Mouse (Mus musculus) gonadal fat pad, adult 2 months (tissue): ENCODE results near the gene Rgl1. TPM values are rescaled to one million over a fixed set of nuclear protein-coding genes. Genes with fewer than 3 reads are reported as not detected.
A peak's percentile ranks its signal among the peaks of the same experiment; 100 is the strongest.

Source experiments
- DNase-seq: peaks from one replicate; pipeline ENCODE4 v3.0.0-alpha.2; 2012; ENCODE audit warnings: low read depth
- polyA plus RNA-seq: library from polyadenylated mRNA; depleted of rRNA; stranded (reverse); fragments of >200 nt; gene quantifications from 2 replicates; pipeline ENCODE4 v1.2.3, GENCODE M21; 2012

Gene Rgl1
- polyA plus RNA-seq, 1 experiment: 21.5 TPM

DNA sequence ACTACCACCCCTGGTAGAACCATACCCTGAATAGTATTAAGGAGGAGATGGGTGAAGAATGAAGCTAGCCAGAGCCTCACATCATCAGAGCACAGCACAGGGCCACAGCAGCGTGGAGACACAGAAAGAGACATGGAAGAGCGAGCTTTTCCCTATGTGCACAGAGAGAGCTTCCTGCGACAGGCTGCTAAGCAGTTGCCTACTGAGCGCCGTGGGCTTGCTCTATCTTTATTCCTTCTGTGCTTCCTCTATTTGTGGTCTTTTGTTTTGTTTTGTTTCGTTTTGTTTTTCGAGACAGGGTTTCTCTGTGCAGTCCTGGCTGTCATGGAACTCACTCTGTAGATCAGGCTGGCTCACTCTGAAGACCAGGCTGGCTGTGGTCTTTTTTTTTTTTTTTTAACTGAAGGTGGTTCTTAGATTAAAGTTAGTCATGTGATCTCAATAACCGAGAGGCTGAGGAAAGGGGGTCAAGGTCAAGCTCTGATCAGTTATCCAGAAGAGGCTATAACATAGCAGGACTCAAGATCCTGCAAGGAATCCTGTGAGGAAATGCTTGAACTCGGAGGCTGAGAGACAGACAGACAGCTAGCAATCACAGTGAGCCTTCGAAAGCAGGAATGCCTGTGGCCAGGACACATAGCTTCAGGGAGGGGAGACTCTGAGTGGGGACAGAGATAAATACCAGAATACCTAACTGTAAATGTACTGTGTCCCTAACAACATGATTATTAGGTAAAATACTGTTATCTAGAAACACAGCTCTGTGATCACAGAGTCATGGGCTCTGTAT lies 150.0 kb downstream of the Rgl1 start:
- no peak for DNase-seq

DNA sequence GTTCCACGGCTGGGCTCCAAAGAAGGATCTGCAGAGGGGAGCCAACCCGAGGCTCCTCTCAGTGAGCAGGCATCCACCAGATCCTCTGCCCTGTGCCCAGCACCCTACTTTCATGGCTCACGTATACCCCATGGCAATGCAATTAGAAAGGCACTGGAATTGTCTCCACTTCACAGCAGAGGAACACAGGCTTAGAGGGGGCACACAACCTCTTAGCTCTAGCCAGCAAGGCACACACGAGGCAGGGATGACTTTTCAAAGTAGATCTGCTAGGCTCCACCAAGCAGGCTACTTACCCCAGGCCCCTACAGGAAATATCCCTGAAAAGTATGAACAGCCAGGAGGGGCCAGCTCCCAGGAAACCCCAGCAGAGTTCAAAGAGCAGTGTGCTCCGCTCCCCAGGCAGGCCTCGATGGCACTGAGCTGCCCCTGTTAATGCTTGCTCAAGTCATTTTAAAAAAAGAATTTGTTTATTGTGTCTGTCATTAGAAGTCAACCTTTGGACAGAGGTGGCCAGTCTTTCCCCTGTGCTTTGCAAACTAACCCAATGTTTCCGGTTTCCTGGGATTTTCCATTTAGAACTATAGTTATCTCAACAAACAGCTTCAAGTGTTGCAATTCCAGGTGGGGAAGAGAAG lies 151.3 kb downstream of the Rgl1 start:
- no peak for DNase-seq

DNA sequence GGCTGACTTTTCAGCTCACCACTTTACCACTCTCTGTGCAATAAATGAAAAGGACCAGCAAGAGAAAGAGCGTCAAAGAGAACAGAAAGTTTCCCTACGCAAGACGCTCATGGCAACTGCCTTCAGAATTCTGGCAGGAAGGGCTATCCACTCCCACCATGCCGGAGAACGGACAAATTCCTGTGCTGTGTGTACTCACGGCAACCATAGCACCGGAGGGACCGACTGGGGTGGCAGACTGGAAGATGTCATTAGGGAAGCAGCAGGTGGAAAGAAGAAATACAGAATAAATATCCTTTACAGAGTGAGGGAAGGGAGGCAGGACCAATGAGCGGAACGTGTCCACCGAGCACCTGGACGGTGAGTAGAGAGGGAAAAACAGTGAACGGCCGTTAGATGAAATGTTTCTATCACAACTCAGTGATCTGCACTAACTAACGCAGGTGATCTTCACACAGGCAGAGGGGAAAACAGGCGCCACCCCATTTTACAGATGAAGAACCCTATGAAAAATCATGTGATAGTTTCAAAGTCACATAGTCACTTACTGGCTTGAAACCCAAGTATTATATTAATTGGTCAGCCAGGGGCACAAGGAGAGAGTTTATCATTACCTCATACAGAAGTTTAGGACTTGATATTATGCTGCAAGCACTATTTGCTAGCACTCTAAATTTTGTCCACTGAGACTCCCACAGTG lies 152.8 kb downstream of the Rgl1 start:
- no peak for DNase-seq

DNA sequence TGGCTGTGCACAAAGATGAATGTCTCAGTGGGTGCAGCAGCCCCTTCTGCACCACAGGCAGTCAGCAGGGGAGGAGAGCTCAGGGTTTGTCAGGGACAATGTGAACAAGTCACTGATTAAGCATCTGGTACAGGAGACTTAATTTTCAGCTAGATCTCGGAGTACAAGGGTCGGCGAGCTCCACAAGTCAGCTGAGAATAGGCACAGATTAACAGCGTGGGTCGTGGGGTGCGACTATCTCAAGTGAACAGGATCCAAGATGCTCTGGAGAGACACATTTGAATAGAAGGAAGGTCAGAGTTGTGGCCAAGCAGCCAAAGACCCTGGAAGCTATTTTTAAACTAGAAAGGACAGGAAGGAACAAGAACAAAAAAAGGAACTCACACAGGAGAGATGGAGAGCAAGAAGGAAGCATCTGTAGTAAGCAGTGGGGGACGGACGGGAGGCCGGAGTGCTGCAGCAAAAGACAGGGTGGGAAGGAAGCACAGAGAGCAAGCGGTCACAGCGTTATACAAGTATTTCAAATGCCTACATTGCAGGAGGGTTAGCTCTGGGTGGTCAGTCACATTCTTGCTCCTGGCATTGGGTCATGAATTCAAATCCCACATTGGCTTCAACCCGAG lies 153.5 kb downstream of the Rgl1 start:
- no peak for DNase-seq

DNA sequence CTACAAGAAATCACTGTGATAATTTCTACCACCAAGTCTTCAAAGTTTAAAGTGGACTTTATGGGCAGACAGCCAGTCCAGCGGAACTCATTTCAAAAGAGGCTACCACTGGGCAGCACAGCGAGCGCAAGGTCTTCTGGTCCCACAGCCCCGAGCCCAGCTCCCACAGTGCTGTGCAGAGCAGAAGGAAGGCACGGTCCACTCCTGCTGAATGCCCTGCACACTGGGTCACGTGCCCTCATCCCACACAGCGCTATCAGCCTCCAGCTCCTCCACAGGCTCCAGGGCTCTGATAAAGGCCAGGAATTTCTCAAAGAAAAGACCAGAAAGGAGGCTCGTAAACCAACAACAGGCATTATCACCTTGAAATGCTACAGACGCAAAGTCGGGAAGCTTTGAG lies 156.6 kb downstream of the Rgl1 start:
- DNase-seq: no peak

DNA sequence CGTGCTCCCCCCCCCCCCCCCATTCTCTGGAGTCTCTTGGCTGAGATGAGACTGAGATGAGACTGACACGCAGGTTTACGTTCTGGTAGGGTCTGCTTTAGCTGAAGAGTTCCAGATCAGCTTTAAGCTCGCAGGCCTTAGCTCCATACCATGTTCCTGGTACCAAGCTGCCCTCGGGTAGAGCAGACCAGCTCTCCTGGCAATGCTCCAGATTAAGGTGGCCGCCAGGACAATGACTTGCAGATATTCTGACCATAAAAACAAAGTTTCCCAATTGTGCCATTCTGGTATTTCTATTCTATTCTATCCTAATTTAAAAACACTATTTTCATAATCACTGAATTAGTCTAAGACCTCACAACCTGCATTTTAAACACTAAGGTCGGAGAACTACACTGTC lies 157.1 kb downstream of the Rgl1 start:
- DNase-seq: no peak

DNA sequence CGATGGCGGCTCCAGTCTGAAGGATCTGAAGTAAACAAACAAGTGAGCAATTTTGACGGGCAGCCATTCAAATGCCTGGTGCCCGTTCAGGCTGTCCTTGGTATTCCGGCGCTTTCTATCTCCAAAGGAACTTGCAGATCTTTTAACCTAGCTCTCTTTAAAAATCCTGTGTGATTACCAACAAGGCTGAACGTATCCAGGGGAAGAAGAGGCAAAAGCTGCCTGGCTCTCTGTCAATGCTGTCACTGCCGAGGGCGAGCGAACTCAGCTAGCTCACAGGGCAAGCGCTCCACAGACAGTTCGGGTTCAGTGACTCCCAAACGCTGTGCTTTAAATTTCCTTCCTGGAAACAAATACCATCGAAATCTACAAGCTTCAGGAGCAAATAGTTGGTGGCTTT lies 158.4 kb downstream of the Rgl1 start:
- DNase-seq: no peak

DNA sequence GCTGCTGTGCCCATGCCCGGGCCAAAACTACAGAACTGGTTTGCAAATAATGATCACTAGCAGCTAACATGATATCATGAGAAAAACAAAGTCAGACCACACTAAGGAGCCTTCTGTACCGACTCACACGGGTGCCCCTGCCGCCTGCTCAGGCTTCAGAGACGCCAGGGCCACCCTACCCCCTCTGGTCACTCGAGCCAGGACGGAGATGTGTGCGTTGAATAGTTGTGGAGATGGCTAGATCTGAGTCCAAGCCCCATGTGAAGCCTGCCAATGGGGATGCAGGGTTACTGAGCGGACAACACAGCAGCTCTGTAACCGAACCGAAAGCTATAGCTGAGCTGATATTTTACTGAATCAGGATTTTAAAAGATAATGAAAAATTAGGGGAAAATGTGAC lies 159.4 kb downstream of the Rgl1 start:
- DNase-seq: no peak

DNA sequence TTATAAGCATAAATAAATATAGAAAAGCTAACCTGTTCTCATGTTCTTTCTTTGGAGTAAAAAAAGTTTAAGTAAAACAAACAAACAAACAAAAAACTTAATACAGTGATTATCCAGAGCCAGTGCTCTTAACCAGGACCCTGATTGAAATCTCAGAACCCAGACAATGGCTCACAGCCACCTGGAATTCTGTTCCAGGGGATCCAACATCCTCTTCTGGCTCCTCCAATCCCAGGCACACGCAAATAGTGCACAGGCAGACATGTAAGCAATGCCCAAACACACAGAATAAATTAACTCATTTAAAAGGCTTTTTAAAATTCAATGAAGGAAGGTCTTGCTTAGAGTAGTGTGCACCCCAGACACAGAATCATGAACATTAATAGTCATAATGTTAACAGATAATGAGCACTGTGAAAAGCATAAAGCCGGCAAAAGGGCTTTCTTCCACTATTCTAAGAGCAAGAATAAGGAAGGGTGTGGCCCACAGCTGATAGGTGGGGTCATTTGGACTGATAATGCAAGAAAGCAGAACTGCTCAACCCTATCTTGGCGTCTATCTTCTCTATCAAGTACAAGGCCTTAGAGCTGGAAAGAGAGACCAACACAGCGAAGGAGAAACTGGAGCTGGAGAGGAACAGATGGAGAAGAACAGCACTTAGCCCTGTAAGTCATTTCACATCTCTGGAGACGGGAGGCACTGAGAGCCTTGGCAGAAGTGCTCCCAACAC lies 160.1 kb downstream of the Rgl1 start:
- DNase-seq: no peak

DNA sequence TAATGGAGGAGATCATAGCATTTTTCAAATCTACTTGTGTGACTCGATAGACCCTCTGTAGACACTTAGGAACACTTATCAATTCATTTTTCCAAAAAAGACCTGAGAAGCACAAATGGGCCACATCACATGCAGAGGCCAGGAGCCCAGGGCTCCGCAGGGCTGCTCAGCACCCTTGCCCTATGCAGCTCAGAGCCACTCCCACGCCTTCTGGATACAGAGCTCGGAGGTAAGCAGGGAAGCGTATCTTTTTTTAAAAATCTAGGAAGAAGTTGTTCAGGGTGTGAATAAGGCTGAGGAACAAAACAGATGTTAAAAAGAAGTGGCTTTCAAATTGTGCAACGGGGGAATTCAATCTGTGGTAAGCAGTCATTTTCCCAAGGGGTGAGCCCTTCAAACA lies 162.0 kb downstream of the Rgl1 start:
- no peak for DNase-seq

DNA sequence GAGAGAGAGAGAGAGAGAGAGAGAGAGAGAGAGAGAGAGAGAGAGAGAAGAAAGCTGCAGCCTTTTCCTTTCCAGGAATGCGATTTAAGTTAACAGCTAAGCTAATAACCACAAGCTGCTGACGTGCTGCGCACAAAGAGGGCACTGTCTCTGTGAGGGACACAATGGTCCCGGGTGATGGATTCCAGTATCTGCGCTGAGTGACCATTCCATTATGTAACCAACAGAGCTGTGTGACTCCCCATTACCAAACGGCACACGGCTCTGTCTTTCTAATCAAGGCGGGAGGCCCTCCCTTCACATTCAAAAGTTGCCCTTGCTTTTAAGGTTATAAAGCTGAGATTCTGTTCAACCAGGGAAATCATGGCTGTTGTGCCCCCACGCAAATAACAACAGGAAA lies 162.5 kb downstream of the Rgl1 start:
- DNase-seq: no peak

DNA sequence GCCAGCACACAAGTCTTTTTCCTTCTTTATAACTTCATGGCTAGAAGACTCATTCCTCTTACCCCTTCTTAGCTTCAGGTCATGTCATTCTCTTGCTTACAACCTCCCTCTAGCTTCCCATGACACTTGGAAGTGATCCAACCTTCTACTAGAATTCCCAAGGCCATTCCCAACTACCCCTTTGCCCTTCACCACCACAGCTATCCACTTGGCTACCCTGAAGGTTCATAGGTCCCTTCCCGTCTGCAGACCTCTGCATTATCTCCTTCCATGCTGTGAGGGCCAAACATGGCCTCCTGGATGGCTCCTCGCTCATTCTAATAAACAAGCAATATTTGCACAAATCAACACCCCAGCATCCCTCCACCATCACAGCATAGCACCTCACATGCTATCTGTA lies 165.7 kb downstream of the Rgl1 start:
- DNase-seq: no peak

DNA sequence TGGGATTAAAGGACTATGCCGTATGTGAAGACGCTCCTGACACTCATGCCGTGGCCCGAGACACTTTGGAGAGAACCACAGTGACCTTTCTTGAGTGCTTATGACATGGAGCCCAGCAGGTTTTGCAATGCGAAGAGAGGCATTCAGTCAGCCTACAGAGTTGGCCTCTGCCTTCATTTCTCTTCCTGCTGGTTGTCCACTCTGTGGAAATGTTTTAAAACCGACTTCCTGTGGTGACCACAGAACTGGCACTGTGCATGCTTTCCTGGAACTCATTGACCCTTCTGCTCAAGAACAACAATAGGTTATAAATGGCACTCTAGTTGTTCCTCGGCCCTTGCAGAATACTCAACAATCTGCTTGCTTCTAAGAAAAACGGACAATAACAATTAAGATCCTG lies 166.8 kb downstream of the Rgl1 start:
- DNase-seq: peak; percentile 37

DNA sequence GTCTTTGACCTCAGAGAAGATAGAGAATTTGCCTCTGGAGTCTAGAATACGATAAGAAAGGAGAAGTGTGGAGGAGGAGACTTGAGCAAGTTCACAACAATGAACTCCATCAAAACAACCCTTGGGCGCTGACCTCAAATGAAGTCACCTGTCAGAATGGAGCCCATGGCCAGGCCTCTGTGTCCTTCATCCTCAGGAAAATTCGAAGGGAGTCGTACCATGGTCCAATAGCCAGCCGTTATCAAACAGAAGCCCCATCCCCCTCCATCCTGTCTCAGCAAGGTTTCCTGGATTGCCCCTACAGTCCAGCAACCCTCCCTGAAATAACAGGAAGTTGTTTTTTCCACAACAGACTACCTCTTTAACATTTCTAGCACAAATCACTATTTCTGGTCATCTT lies 171.5 kb downstream of the Rgl1 start:
- DNase-seq: no peak

DNA sequence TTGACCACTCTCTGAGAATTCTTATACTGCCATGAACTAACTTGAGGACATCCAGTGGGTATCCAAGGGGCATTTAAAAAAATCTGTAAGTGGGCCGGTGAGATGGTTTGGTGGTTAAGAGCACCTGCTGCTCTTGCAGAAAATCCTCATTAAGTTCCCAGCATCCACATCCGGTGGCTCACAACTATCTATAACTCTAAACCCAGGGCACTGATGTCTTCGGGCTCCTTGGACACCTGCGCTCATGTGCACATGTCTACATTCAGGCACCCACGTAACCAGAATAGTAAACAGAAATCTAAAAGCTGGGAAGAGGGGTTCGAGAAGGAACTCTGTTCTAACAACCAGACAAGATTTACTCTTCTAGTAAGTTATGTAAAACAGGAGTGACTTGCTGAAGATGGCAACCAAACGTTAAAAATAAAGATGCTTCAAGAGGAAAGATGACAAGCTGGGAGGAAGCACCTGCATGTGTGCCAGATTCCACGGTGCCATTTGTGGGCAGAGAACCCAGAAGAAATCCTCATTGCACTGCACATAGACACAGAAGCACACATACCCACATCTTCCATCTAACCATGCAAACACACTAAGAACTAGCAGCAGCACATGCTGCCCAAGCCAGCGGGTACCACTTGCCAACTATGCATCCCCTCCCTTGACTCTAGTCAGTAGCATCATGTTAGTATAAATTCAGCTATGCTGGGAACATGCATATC lies 172.2 kb downstream of the Rgl1 start:
- no peak for DNase-seq

DNA sequence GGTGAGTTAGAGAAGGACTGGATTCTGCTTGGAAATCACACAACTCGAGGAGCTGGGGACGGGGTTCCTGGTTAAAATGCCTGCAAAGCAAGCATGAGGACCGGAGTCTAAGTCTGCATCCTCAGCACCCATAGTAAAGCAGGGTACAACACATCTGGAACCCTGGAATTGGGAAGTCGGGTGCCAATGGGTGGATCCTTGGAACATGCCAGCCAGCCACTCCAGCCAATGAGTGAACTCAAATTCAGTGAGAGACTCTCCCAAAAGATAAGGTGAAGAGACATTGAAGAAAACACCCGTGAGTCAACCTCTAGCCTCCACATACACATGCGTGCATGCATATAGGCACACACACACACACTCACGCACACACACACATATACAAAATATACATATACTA lies 172.8 kb downstream of the Rgl1 start:
- no peak for DNase-seq

DNA sequence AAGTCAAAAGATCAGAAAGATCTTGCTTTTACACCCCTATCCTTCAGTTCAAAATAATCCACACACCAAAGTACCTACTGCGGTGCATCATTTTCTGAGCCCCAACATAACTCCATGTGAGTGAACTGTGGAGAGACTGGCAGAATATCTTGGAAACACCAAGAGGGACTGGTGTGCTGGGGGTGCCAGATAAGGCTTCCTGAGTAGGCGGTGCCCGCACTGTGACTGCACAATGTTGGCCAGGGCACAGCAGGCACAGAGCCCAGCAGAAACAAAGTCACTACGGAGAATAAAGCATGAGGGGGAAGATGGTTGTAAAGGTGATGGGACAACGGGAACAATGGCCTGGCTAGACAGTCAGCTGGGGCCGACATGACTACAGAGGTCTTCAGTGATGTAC lies 173.5 kb downstream of the Rgl1 start:
- no peak for DNase-seq

DNA sequence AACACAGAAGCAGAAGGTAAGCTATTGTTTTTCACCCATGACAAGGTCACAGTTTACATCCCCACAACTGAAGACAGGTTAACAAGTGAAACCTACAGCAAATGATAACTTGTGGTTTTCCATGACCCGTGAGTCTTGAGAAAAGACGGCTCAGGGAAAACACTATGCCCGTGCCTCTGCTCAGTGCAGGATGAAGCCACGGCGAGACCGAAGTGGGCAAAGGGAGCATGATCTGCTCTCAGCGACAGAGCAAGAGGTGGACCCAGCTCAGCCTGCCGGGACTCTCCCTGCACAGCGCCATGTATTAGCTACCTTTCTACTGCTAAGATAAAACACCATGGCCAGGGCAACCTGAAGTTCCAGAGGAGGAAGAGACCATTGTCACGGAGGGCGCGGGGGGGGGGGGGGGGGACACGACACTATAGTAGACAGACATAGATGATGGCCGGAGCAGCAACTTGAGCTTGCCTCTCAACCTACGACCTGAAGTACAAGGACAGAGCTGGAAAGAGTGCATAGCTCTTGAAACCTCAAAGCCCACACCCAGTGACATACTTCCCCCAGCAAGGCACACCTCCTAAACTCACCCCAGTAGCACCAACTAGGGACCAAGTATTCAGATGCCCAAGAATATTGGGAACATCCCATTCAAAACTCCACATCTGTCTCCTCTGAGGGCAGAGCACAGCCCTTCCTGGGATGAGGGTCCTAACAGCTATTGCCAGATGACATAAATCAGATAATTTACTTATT lies 174.2 kb downstream of the Rgl1 start:
- no peak for DNase-seq

DNA sequence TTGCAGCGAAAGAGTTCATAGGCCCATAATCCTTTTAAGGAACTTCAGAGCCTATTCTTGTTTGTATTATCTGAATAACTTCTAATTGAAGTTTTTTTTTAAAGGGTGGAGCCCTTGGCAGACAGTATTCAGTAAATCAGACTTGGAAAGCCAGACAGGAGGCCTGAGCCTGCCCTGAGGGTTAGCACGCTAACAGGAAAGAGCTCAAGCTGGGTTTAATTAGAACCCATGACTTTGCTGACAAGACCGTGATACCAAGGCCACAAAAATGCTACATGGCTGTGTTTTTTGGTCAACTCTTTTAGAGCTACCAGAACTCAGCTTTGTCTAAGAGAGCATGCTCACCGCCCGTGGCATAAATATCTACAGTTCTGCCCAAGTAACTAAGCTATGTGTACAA lies 175.8 kb downstream of the Rgl1 start:
- no peak for DNase-seq

DNA sequence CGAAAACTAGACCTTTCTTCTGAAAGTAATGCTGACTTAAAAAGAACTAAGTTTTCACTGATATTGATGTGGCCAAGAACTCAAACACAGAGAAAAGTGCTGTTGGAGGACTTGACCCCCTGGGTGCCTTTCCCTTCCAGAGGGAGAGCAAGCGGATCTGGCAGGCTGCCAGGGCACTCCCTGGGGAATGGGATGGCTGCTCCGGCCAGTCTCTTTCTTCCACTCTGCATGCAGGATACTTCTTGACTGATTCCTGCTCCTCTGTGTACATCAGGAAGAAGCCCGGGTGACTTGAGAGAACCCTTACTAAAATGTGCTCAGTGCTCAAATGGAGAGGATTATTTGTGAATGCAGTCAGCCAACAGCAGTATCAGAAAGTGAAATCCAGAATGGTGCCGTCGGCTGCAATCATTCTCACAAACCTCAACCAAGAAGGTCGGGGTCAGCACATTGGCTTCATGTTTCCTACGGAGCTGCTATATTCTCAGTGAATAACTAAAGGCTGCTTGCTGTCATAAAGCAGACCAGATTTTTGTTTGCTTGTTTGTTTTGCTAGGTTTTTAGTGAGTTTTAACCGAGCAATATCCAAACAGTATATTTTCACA lies 176.7 kb downstream of the Rgl1 start:
- no peak for DNase-seq
